Mouse (Mus musculus): Measurements from ENCODE around the gene Peli2.

Gene Peli2

DNA sequence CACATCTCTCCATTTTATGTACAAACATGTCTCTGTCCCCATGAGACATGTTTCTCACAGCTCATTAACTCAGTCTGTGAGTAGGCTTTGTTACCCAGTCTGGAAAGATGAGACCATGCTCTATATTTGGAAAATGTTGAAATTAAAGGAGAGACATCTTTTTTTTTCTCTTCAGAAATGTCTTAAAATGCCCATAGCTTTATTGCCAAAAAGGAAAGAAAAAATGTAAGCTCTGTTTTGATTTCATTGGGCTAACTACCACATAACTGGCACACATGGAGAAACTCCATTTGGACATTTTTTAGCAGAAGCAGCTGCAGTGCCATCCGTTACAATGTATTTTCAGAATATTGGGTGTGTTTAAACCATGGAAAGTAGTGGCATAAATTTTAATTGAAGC, 103.6 kb downstream of the Peli2 start:
- no peak for DNase-seq (ENCODE audit: low spot score)

DNA sequence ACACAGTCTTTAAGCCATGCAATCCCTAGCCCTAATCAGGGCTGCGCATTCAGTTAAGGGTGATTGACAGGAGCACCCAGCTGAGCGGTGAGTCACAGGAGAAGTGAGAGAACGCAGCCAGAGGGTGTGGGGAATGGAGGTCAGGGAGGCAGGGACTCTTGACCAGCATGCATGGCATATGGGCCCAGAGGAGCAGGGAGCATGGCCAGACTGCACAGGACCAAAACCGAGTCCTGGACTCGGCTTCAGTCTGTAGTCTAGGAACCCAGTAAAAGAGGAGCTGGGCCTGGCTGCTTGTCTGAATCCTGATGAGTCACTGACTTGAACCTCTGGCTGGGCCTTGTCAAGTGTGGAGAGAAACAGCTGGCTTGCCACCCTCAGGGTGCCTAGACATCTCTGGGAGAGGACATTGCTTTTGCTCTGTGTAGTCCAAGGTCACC, 104.3 kb downstream of the Peli2 start:
- DNase-seq (ENCODE audit: low spot score) = no peak

GRCm38 (mm10) chr14:48225810-48226446, 105.3 kb downstream of the Peli2 start:
- DNase-seq (ENCODE audit: low spot score) = no peak

GRCm38 (mm10) chr14:48226759-48227158, 106.1 kb downstream of the Peli2 start:
- no peak for DNase-seq (ENCODE audit: low spot score)

DNA sequence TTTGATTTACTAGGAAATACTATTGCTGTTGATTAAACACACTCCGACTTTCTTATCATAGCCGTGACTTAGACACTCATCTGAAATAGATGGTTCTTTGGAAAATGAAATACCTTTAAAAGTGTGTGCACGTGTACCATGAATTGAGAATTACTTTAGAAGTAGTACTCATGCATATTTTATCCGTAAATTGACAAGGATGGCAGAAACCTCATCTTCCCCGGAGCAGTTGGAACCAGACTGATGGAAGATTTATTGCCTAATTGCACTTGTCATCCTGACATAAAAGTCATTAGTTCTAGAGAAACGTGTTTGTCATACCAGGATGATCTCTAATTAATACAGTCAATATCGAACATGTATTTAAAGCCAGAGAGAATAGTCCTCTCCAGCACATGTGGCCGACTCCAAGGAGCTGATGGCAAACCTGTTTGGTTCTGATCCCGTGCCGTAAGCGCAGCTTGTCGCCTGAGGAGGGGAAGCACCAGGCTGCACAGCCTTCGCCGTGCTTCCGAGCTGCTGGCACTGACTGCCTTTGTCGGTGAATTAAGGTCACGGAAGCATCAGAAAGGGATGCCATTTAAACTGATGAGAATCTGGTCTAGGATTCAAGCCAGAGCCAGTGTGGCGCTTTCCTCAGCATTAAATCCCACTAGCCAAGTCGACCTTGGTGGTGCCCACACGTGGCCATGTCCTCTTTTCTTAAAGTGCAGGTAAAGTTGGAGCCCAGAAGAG, 114.3 kb downstream of the Peli2 start:
- DNase-seq (ENCODE audit: low spot score) = no peak

- DNase-seq (ENCODE audit: low spot score) = no peak
Measured at GRCm38 (mm10) chr14:48241335-48241734, 120.7 kb downstream of the Peli2 start.

DNA sequence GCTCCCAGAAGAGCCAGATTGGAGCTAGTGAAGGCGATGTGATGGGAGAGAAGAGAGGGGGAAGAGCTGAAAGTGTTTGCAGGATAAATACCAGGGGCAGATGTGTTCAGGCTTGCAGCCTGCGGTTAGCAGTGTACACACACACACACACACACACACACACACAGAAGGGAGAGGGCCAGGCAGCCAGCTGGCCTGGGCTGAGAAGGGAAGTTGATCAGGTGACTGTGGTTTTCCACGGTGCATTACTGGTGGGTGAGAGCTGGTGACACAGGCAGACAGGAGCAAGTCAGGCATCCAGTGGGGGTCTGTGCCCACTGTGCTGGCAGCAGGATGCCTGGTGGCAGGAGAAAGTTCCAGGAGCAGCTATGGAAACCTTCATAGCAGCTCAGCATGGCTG, 125.6 kb downstream of the Peli2 start:
- peak; percentile 51 for DNase-seq (ENCODE audit: low spot score)

DNA sequence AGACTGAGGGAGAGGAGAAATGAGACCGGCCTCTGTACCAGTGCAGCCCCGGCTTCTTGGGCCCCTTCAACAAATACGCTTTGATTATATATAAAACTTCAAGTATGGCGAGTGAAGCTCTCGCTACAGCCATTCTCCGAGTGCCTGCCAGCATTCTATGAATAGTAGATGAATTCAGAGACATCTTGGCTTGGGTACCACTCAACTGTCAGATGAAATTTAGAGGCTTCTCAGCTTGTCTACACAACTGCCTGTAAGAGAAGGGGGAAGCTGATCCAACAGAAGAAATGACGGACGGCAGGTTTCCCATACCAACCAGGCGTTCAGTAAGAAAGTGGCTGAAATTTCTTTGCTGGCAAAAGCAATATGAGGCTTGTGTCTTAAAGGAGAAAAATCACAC, 126.3 kb downstream of the Peli2 start:
- no peak for DNase-seq (ENCODE audit: low spot score)

GRCm38 (mm10) chr14:48249459-48249858, 128.8 kb downstream of the Peli2 start:
- DNase-seq (ENCODE audit: low spot score) = no peak

- no peak for DNase-seq (ENCODE audit: low spot score)
Measured at GRCm38 (mm10) chr14:48249909-48250308, 129.3 kb downstream of the Peli2 start.

DNA sequence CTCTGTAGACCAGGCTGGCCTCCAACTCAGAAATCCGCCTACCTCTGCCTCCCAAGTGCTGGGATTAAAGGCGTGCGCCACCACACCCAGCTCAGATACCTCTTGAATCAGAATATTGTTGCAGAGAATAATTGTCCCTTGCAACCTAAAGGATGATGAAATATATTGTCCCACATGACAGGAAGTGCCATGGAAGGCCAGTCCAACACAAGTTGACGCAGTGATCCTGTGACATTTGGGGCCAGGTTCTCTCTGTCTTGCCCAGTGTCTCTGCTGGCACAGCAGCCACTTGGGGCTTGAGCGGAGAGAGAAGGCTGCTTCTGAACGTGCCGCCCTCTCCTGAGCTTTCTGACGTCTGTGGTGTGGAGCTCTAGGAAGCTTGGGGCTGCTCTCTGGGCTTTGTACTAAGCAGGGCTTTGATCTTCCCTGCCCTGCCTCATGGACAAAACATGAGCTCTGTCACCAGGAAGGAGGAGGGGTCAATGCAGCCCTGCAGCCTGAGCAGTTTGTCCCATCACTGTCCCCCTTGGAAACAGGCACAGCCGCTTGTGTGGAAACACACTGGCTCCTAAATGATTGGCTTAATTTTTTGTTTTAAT, 130.9 kb downstream of the Peli2 start:
- no peak for DNase-seq (ENCODE audit: low spot score)

DNA sequence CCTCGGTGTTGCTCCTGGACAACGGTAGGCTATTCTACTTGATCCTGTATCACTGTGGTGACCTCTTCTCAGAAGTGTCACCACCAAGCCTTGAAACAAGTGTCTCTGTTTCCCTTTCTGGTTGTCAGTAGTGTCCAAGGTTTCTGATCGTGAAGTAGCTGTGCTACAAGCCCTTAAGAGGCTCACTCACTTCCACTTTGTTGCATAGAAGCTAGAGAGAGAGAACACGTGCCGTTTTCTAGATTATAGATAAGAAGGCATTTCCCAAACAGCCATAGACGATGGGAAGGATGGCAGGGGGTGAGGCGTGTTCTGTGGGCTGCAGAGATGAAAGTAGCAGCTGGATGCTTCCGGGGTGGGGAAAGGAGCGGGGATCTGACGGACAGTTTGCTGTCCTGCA, 132.6 kb downstream of the Peli2 start:
- no peak for DNase-seq (ENCODE audit: low spot score)

DNA sequence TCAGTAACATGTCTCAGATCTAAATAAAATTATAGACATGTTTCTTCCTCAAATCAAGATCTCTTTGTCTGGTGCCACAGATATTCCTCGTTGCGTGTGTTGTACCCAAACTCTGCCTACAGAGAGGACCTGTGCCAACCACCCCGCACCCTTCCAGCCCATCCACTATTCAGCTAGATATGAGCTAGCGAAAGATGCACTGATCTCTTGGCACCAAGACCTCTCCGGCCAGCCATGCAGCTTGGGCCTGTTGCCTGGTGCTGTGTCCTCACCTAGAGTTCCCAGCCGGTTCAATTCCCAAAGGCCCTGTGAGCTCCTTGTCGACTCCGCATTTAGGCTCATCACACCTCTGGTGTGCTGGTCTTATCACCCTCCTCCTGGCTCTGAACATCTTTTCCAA, 134.1 kb downstream of the Peli2 start:
- no peak for DNase-seq (ENCODE audit: low spot score)

DNA sequence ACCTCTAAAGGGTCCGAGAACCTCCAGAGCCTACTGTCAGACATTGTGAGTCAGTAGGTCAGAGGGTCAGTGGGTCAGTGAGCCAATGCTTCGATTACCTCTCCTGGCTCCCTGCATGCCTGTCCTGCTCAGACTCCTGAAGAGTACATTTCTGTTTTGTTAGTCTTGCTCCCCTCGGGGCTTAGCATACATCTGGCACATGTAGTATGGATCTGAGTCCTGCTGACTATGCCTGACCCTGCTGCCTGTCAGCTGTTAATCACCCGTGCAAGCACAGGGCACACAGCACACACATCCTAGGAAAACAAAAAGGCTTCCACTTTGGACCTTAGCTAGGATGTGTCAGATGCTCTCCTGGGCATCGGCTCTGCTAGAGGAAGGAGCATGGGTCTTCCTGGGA, 134.7 kb downstream of the Peli2 start:
- no peak for DNase-seq (ENCODE audit: low spot score)

DNA sequence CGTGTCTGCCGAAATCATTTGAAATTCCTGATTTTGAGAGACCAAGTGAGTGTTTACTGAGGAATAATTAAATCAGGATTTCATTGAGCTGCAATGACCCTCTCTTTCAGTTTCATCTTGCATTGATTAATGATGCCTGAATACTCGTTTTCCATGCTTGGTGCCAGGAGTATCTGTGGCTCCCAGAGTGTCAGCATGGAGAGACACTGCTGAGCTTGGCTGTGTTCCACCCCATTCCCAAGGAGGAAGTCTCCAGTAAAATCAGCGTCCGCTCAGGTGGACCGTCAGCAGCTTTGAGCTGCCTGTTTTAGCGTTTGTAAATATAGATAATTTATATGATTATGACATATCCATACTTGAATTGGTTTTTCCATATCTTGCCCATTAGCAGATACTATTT, 137.1 kb downstream of the Peli2 start:
- no peak for DNase-seq (ENCODE audit: low spot score)

- no peak for DNase-seq (ENCODE audit: low spot score)
Measured at GRCm38 (mm10) chr14:48258696-48259366, 138.2 kb downstream of the Peli2 start.

DNA sequence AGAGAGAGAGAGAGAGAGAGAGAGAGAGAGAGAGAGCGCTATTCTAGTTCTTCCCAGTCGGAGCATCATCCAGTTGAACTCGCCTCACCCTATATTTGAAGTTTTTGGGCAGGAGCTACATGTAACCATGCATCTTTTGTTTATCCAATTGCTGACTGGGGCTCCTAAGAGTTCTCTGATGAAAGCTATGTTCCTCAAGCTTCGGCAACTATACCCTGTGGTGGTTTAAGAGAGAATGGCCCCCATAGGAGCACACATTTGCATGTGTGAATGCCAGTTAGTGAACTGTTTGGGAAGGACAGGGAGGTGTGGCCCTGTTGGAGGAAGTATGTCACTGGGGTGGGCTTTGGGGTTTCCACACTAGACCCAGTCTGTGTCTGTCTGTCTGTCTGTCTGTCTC, 142.5 kb downstream of the Peli2 start:
- DNase-seq (ENCODE audit: low spot score) = no peak

DNA sequence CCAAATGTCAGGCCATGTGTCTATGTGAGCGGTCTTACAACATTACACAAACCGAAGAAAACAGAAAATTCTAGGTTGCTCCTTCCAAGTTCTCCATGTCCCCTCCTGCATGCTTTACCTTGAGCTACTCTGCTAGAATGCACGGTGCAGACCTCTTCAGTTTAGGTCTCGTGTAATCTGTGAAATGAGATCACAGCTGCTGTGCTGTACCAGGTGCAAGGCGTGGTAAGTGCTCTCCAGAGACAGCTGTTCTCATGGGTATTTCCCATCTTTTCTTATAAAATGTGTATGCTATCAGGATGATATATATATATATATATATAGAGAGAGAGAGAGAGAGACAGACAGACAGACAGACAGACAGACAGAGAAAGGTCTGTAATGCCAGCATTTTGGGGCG, 146.1 kb downstream of the Peli2 start:
- DNase-seq (ENCODE audit: low spot score) = no peak

- DNase-seq (ENCODE audit: low spot score) = no peak
Measured at GRCm38 (mm10) chr14:48278291-48278690, 157.7 kb downstream of the Peli2 start.

DNA sequence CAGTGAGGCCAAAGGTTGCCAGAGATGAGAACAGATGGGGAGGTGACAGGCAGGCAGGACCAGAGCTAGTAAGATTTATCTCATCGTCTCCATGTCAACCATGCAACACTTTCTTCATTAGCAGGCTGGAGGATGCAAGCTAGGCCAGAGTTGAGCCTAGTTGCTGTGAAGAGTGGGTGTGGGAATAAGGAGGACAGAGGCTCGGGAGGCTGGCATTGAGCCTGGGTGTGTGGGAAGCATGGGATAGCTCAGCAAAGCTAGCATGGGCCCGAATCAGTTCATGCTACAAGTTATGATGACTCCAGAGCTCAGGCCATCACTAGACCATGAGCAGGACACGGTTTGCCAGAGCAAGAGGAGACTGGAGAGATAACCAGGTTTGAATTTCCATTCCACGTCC, 166.3 kb downstream of the Peli2 start:
- no peak for DNase-seq (ENCODE audit: low spot score)

GRCm38 (mm10) chr14:48287581-48287980, 167.0 kb downstream of the Peli2 start:
- no peak for DNase-seq (ENCODE audit: low spot score)

- no peak for DNase-seq (ENCODE audit: low spot score)
Measured at GRCm38 (mm10) chr14:48288600-48288999, 168.0 kb downstream of the Peli2 start.
